Mouse (Mus musculus) MEL (cell line): ENCODE measurements around the gene Fgd1. TPM values are rescaled to one million over a fixed set of nuclear protein-coding genes. Genes with fewer than 3 reads are reported as not detected.

Experiments
- DNase-seq: peaks from one replicate; pipeline ENCODE4 v3.0.0; 2011; ENCODE audit warnings: low read depth, low spot score
- H3K27ac ChIP-seq: 2 replicates; pipeline ENCODE4 v1.5.1; 2012; ENCODE audit warnings: low read depth, mild to moderate bottlenecking, control low read depth, low read length, moderate library complexity; ENCODE audit not compliant: control insufficient read depth
- H3K27me3 ChIP-seq, 2 experiments: fragments of 150-350 bp in 1 of 2; sonication (generic) in 1 of 2; 2 replicates each; pipeline ENCODE4 v1.6.1; 2012; ENCODE audit warnings: low read length in 2 of 2, mild to moderate bottlenecking in 2 of 2, improper control_type of control experiment in 1 of 2, moderate library complexity in 1 of 2; ENCODE audit not compliant: insufficient read depth in 2 of 2, control insufficient read depth in 1 of 2
- H3K36me3 ChIP-seq, 2 experiments: 2 replicates each; pipeline ENCODE4 v1.6.1; 2012 to 2014; ENCODE audit warnings: low read length in 2 of 2, improper control_type of control experiment in 1 of 2, inconsistent platforms in 1 of 2, mild to moderate bottlenecking in 1 of 2; ENCODE audit not compliant: insufficient read depth in 2 of 2, control insufficient read depth in 1 of 2
- H3K4me1 ChIP-seq, 2 experiments: fragments of 150-350 bp in 1 of 2; sonication (generic) in 1 of 2; 2 replicates each; pipeline ENCODE4 v1.6.1; 2012; ENCODE audit warnings: low read length in 2 of 2, improper control_type of control experiment in 1 of 2, mild to moderate bottlenecking in 1 of 2; ENCODE audit not compliant: insufficient read depth in 2 of 2, control insufficient read depth in 1 of 2
- H3K4me3 ChIP-seq, 2 experiments: fragments of 150-350 bp in 1 of 2; sonication (generic) in 1 of 2; 2 replicates each; pipeline ENCODE4 v1.5.1; 2012; ENCODE audit warnings: low read depth in 2 of 2, low read length in 2 of 2, mild to moderate bottlenecking in 2 of 2, moderate library complexity in 2 of 2, control low read depth in 1 of 2, improper control_type of control experiment in 1 of 2; ENCODE audit not compliant: control insufficient read depth in 1 of 2, insufficient read depth in 1 of 2
- H3K79me2 ChIP-seq: 2 replicates; pipeline ENCODE4 v1.6.1; 2012; ENCODE audit warnings: mild to moderate bottlenecking, low read length, moderate library complexity; ENCODE audit not compliant: control insufficient read depth, poor library complexity, insufficient read depth
- H3K9ac ChIP-seq: 2 replicates; pipeline ENCODE4 v1.6.1; 2012; ENCODE audit warnings: low read depth, mild to moderate bottlenecking, control low read depth, low read length, moderate library complexity; ENCODE audit not compliant: control insufficient read depth, poor library complexity, severe bottlenecking
- H3K9me3 ChIP-seq: fragments of 150-350 bp; sonication (generic); replicated peaks from 2 replicates; pipeline ENCODE4 v1.6.1; 2012; ENCODE audit warnings: mild to moderate bottlenecking, low read length, improper control_type of control experiment, moderate library complexity; ENCODE audit not compliant: insufficient read depth
- BHLHE40 ChIP-seq: IDR thresholded peaks from 2 replicates; pipeline ENCODE4 v1.6.1; 2012; ENCODE audit warnings: low read depth, mild to moderate bottlenecking, inconsistent platforms, low read length, improper control_type of control experiment, borderline replicate concordance
- CTCF ChIP-seq, 3 experiments: IDR thresholded peaks in 2 of 3; conservative IDR thresholded peaks in 1 of 3; 2 replicates each; pipeline ENCODE4 v1.5.1; 2011 to 2012; ENCODE audit warnings: low read length in 3 of 3, low read depth in 2 of 3, mild to moderate bottlenecking in 2 of 3, improper control_type of control experiment in 1 of 3, inconsistent platforms in 1 of 3, mixed read lengths in 1 of 3, moderate library complexity in 1 of 3; ENCODE audit not compliant: control insufficient read depth in 1 of 3, insufficient read depth in 1 of 3, poor library complexity in 1 of 3, severe bottlenecking in 1 of 3
- ELF1 ChIP-seq: IDR thresholded peaks from 2 replicates; pipeline ENCODE4 v1.6.1; 2014; ENCODE audit warnings: low read depth, mild to moderate bottlenecking, inconsistent platforms, low read length, improper control_type of control experiment, moderate library complexity
- MAX ChIP-seq: IDR thresholded peaks from 2 replicates; pipeline ENCODE4 v1.6.1; 2011; ENCODE audit warnings: low read length, improper control_type of control experiment
- MYB ChIP-seq: IDR thresholded peaks from 2 replicates; pipeline ENCODE4 v1.6.1; 2011; ENCODE audit warnings: mild to moderate bottlenecking, low read depth, low read length, improper control_type of control experiment
- NRF1 ChIP-seq: IDR thresholded peaks from 2 replicates; pipeline ENCODE4 v1.6.1; 2014; ENCODE audit warnings: low read depth, mild to moderate bottlenecking, inconsistent platforms, low read length, improper control_type of control experiment, moderate library complexity; ENCODE audit not compliant: poor library complexity, insufficient read depth, severe bottlenecking
- POLR2A ChIP-seq, 2 experiments: IDR thresholded peaks; 2 replicates each; pipeline ENCODE4 v1.6.1; 2011 to 2012; ENCODE audit warnings: low read length in 2 of 2, mild to moderate bottlenecking in 2 of 2, control low read depth in 1 of 2, improper control_type of control experiment in 1 of 2, low read depth in 1 of 2, moderate library complexity in 1 of 2; ENCODE audit not compliant: control insufficient read depth in 1 of 2, insufficient read depth in 1 of 2, poor library complexity in 1 of 2
- POLR2AphosphoS5 ChIP-seq: IDR thresholded peaks from 2 replicates; pipeline ENCODE4 v1.6.1; 2012; ENCODE audit warnings: low read depth, borderline replicate concordance, mild to moderate bottlenecking, inconsistent platforms, low read length, moderate library complexity, mixed read lengths
- RAD21 ChIP-seq: IDR thresholded peaks from 2 replicates; pipeline ENCODE4 v1.6.1; 2011; ENCODE audit warnings: mild to moderate bottlenecking, low read depth, low read length, improper control_type of control experiment
- RCOR1 ChIP-seq: IDR thresholded peaks from 2 replicates; pipeline ENCODE4 v1.6.1; 2012; ENCODE audit warnings: low read depth, mild to moderate bottlenecking, inconsistent platforms, low read length, improper control_type of control experiment
- SIN3A ChIP-seq: IDR thresholded peaks from 2 replicates; pipeline ENCODE4 v1.6.1; 2012; ENCODE audit warnings: low read length, improper control_type of control experiment, inconsistent platforms
- SMC3 ChIP-seq: IDR thresholded peaks from 2 replicates; pipeline ENCODE4 v1.6.1; 2011; ENCODE audit warnings: low read depth, low read length, improper control_type of control experiment
- USF1 ChIP-seq: IDR thresholded peaks from 2 replicates; pipeline ENCODE4 v1.6.1; 2014; ENCODE audit warnings: low read depth, mild to moderate bottlenecking, inconsistent platforms, low read length, improper control_type of control experiment, moderate library complexity
- ZC3H11A ChIP-seq: IDR thresholded peaks from 2 replicates; pipeline ENCODE4 v1.6.1; 2012; ENCODE audit warnings: low read depth, mild to moderate bottlenecking, inconsistent platforms, low read length, improper control_type of control experiment
- ZMIZ1 ChIP-seq: IDR thresholded peaks from 2 replicates; pipeline ENCODE4 v1.6.1; 2012; ENCODE audit warnings: low read depth, mild to moderate bottlenecking, inconsistent platforms, low read length, improper control_type of control experiment, moderate library complexity
- polyA plus RNA-seq, 2 experiments: library from polyadenylated mRNA; stranded (reverse) in 1 of 2; unstranded in 1 of 2; fragments of >175 nt in 1 of 2; fragments of >200 nt in 1 of 2; gene quantifications; 2 replicates each; pipeline versions ENCODE4 v1.2.1 to v1.2.4; 2012; ENCODE audit warnings: low replicate concordance in 2 of 2, low read depth in 1 of 2; ENCODE audit not compliant: insufficient read length in 2 of 2, insufficient read depth in 1 of 2, missing spikeins in 1 of 2
- total RNA-seq: library from RNA; depleted of rRNA; stranded (reverse); fragments of 300-350 nt; gene quantifications from 2 replicates; pipeline ENCODE4 v1.2.3, GENCODE M21; 2012

The Fgd1 gene
- total and polyA plus RNA-seq, 3 experiments = 0.06 to 0.31 TPM; not detected in 1

DNA sequence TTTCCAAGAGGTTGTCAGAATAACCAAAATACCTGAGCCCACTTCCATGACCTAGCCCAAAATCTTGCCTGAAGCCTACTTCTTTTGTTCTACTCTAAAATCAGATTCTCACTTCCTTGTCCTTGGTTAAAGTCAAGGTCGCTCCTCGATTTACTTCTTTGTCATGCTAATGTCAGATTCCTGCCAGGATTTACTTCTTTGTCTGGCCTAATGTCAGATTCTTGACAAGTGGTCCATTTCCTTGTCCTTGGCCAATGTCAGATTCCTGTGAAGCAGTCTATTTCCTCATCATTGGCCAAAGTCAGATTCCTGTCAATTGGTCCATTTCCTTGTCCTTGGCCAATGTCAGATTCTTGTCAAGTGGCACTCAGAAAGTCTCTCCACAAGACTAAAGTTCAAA is 78.0 kb downstream of the Fgd1 start:
- no peaks in the 10 kb centered on the region for H3K36me3 ChIP-seq

DNA sequence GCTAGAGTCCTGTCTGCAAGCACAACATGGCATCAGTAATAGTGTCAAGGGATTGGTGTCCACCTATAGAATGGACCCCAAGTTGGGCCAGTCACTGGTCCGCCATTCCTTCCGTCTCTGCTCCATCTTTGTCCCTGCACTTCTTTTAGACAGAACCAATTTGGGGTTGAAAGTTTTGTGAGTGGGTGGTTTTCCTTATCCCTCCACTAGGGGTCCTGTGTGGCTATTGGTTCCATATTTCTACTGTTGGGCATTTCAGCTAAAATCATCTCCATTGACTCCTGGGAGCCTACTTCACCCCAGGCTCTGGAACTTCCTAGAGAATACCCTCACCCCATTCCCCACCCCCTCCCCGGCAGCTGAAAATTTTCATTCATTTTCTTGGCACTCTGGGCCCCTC is 84.5 kb downstream of the Fgd1 start:
- DNase-seq = peak; percentile 7
- TF ChIP-seq POLR2A (IDR thresholded peaks at IDR 0.05; ENCODE audit: control insufficient read depth in 1 of 2, insufficient read depth in 1 of 2, low read depth in 1 of 2, low read length in 2 of 2, poor library complexity in 1 of 2) (no peak), SMC3 (peak; percentile 28; the same call in 1 of the 2 replicates), MYB (no peak), NRF1 (no peak), RCOR1 (no peak), MAX (no peak), RAD21 (peak; percentile 32), CTCF (IDR thresholded peaks at IDR 0.05 in 2 of 3, conservative IDR thresholded peaks at IDR 0.05 in 1 of 3; ENCODE audit: control insufficient read depth in 1 of 3, insufficient read depth in 1 of 3, low read depth in 2 of 3, low read length in 3 of 3, poor library complexity in 1 of 3, severe bottlenecking in 1 of 3) (peak in 2 of 3 experiments; percentile 30 to 40; a peak in 4 of 6 replicates), ZMIZ1 (no peak), USF1 (no peak)
- TF ChIP-seq, all 39 proteins: peak for 3
- H3K9ac ChIP-seq = no peak overlapping the region

More for the DNA sequence above, 78.0 kb downstream of the Fgd1 start:
- Histone ChIP-seq H3K4me1 (no peaks in the 10 kb centered on the region), H3K27ac (no peak overlapping the region), H3K27me3 (peaks cover 0 to 2% of the 10 kb centered on the region in 2 experiments; a peak in 2 of 4 replicates), H3K4me3 (no peak overlapping the region), H3K79me2 (no peaks in the 10 kb centered on the region), H3K9ac (no peak overlapping the region), H3K9me3 (no peaks in the 10 kb centered on the region)
- no peak for TF ChIP-seq ZC3H11A
- DNase-seq = no peak

DNA sequence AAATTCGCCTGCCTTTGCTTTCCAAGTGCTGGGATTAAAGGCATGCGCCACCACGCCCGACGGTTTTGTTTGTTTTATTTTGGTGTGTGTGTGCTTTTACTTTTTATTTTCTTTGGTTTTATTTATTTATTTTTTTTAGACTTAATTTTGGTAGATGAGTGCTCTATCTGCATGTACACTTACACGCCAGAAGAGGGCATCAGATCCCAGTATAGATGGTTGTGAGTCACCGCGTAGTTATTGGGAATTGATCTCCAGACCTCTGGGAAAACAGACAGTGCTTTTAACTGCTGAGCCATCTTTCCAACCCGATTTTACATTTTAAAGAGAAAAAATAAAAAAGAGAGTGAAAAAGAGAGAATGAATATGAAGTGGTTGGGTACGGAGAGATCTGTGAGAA is 86.8 kb downstream of the Fgd1 start:
- TF ChIP-seq BHLHE40 = no peak
- TF ChIP-seq ELF1 = no peak
- no peak for TF ChIP-seq SIN3A
- peak; percentile 44 for TF ChIP-seq SMC3
- TF ChIP-seq CTCF (IDR thresholded peaks at IDR 0.05 in 2 of 3, conservative IDR thresholded peaks at IDR 0.05 in 1 of 3; ENCODE audit: control insufficient read depth in 1 of 3, insufficient read depth in 1 of 3, low read depth in 2 of 3, low read length in 3 of 3, poor library complexity in 1 of 3, severe bottlenecking in 1 of 3) = peak; percentile 13 to 39 (median 22); a peak in 3 of 6 replicates
- peak; percentile 32 for TF ChIP-seq RAD21
- no peak for TF ChIP-seq POLR2AphosphoS5
- no peak for TF ChIP-seq POLR2A (IDR thresholded peaks at IDR 0.05; ENCODE audit: control insufficient read depth in 1 of 2, insufficient read depth in 1 of 2, low read depth in 1 of 2, low read length in 2 of 2, poor library complexity in 1 of 2)
- no peak for TF ChIP-seq ZMIZ1
- no peaks in the 10 kb centered on the region; a peak in 1 of 4 replicates for H3K27me3 ChIP-seq
- H3K4me1 ChIP-seq = no peaks in the 10 kb centered on the region
- H3K79me2 ChIP-seq = no peaks in the 10 kb centered on the region
- H3K4me3 ChIP-seq = no peak overlapping the region
- no peak overlapping the region for H3K9ac ChIP-seq
- no peaks in the 10 kb centered on the region for H3K36me3 ChIP-seq
- H3K27ac ChIP-seq = no peak overlapping the region
- peak; percentile 19 for DNase-seq
- no peaks in the 10 kb centered on the region for H3K9me3 ChIP-seq

More for the DNA sequence above, 84.5 kb downstream of the Fgd1 start:
- H3K36me3 ChIP-seq = no peaks in the 10 kb centered on the region
- no peaks in the 10 kb centered on the region for H3K79me2 ChIP-seq
- H3K9me3 ChIP-seq = no peaks in the 10 kb centered on the region
- no peaks in the 10 kb centered on the region for H3K4me1 ChIP-seq
- no peak overlapping the region for H3K27ac ChIP-seq
- no peaks in the 10 kb centered on the region; a peak in 1 of 4 replicates for H3K27me3 ChIP-seq
- no peak overlapping the region for H3K4me3 ChIP-seq
